Mouse (Mus musculus): ENCODE results near the gene Pdap1.
"Not testable (repeated sequence)": the region's sequence is repeated elsewhere in the genome, so short reads cannot be mapped to it uniquely, and the experiment has no call there.

The Pdap1 gene

DNA sequence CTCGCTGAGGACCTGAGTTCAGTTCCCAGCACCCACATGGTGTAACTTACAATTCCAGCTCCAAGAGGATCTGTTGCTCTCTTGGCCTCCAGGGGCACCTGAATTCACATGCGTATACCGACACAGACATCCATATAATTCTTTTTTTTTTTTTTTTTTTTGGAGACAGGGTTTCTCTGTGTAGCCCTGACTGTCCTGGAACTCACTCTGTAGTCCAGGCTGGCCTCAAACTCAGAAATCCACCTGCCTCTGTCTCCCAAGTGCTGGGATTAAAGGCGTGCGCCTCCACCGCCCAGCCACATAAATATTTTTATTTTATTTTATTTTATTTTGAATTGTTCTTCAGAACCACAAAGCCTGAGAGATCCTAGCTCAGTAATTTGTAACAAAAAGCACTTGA is 56.8 kb downstream of the Pdap1 start:
- DNase-seq (ENCODE audit: low read depth, low spot score): not testable (repeated sequence)

DNA sequence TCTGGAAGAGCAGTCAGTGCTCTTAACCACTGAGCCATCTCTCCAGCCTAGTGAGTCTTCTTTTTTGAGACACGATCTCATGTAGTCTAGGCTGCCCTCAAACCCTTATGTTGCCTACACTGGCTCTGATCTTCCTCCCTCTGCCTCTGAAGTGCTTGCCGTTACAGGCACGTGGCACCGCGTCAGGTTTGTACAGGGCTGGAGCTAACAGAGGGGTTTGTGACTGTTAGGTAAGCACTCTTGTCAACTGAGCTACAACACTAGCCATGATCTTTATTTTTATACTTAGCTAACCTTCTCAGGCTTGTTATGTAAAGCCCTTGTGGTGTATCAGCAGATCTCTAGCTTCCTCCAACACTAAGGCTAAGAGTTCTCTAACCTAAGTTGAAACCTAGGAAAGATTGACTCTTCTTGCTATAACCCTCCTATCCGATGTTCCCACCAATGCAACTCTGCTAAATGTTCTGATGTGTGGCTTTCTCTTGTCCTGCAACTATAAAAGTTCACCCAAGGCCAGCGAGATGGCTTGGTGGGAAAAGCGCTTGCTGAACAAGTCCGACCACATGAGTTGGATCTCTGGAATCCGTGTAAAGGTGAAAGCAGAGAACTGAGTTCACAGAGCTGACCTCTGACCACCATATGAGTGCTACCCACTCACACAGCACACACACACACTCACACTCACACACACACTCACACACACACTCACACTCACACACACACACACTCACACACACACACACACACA is 58.0 kb downstream of the Pdap1 start:
- no peak for DNase-seq (ENCODE audit: low read depth, low spot score)
